Mouse (Mus musculus): ENCODE results near the gene Atp6v0c.
A peak's percentile ranks its signal among the peaks of the same experiment; 100 is the strongest.

Atp6v0c gene

GRCm38 (mm10) chr17:24197032-24197824 is 27.7 kb upstream of the Atp6v0c start:
- no peak for DNase-seq

- no peak for DNase-seq
Measured at GRCm38 (mm10) chr17:24195349-24195748, 25.8 kb upstream of the Atp6v0c start.

- no peak for DNase-seq
Measured at GRCm38 (mm10) chr17:24193769-24194168, 24.3 kb upstream of the Atp6v0c start.

- DNase-seq, result no peak
Measured at GRCm38 (mm10) chr17:24193268-24193667, 23.8 kb upstream of the Atp6v0c start.

GRCm38 (mm10) chr17:24192848-24193247 is 23.3 kb upstream of the Atp6v0c start:
- no peak for DNase-seq

GRCm38 (mm10) chr17:24191481-24191880 is 22.0 kb upstream of the Atp6v0c start:
- DNase-seq, result no peak

- no peak for DNase-seq
Measured at GRCm38 (mm10) chr17:24190934-24191333, 21.4 kb upstream of the Atp6v0c start.

- no peak for DNase-seq
Measured at GRCm38 (mm10) chr17:24174259-24174658, 4.8 kb upstream of the Atp6v0c start.

GRCm38 (mm10) chr17:24173423-24173822 is 3.9 kb upstream of the Atp6v0c start:
- peak; percentile 80 for DNase-seq

GRCm38 (mm10) chr17:24171738-24172137 is 2.2 kb upstream of the Atp6v0c start:
- DNase-seq, result no peak

GRCm38 (mm10) chr17:24170729-24171128 is 1.2 kb upstream of the Atp6v0c start:
- no peak for DNase-seq

GRCm38 (mm10) chr17:24170125-24170524 is 623 bp upstream of the Atp6v0c start:
- no peak for DNase-seq

- DNase-seq, result peak; percentile 82
Measured at GRCm38 (mm10) chr17:24168590-24169277, 768 bp downstream of the Atp6v0c start.

- no peak for DNase-seq
Measured at GRCm38 (mm10) chr17:24167891-24168505, 1.5 kb downstream of the Atp6v0c start.

GRCm38 (mm10) chr17:24167120-24167519 is 2.4 kb downstream of the Atp6v0c start:
- DNase-seq, result no peak

- DNase-seq, result no peak
Measured at GRCm38 (mm10) chr17:24164566-24165259, 4.8 kb downstream of the Atp6v0c start.

GRCm38 (mm10) chr17:24163176-24163962 is 6.1 kb downstream of the Atp6v0c start, which contains the start of gene Amdhd2:
Gene Amdhd2, minus strand, starts transcription at chr17:24163766.
- DNase-seq, result peak; percentile 98

GRCm38 (mm10) chr17:24162584-24163175 is 6.8 kb downstream of the Atp6v0c start:
- no peak for DNase-seq

GRCm38 (mm10) chr17:24161466-24161865 is 8.0 kb downstream of the Atp6v0c start:
- DNase-seq, result no peak

GRCm38 (mm10) chr17:24157526-24157925 is 12.0 kb downstream of the Atp6v0c start:
- DNase-seq, result no peak

GRCm38 (mm10) chr17:24157121-24157520 is 12.4 kb downstream of the Atp6v0c start:
- DNase-seq, result no peak

GRCm38 (mm10) chr17:24156394-24156793 is 13.1 kb downstream of the Atp6v0c start:
- DNase-seq, result no peak
